Mouse (Mus musculus) midbrain, embryonic 12.5 days (tissue): Measurements from ENCODE around the gene Mrnip. TPM values are rescaled to one million over a fixed set of nuclear protein-coding genes. Genes with fewer than 3 reads are reported as not detected.

Experiments
- ATAC-seq: fragments of 200-750 bp; cut with Nextera tagmentation; 2 replicates; pipeline ENCODE4 v1.8.0; 2017; ENCODE audit warnings: low read depth, moderate TSS enrichment, moderate library complexity; ENCODE audit not compliant: low FRiP score
- H3K27ac ChIP-seq: fragments of 300-500 bp; sonication (generic); replicated peaks from 2 replicates; pipeline ENCODE4 v1.5.1; 2016; ENCODE audit warnings: mild to moderate bottlenecking
- H3K27me3 ChIP-seq: fragments of 300-500 bp; sonication (generic); 2 replicates; pipeline ENCODE4 v1.6.1; 2016; ENCODE audit warnings: mild to moderate bottlenecking
- H3K36me3 ChIP-seq: fragments of 300-500 bp; sonication (generic); 2 replicates; pipeline ENCODE4 v1.6.1; 2016
- H3K4me1 ChIP-seq: fragments of 300-500 bp; sonication (generic); 2 replicates; pipeline ENCODE4 v1.6.1; 2016
- H3K4me2 ChIP-seq: fragments of 300-500 bp; sonication (generic); replicated peaks from 2 replicates; pipeline ENCODE4 v1.6.1; 2016; ENCODE audit warnings: mild to moderate bottlenecking, moderate library complexity
- H3K4me3 ChIP-seq: fragments of 300-500 bp; sonication (generic); 2 replicates; pipeline ENCODE4 v1.5.1; 2016; ENCODE audit warnings: mild to moderate bottlenecking
- H3K9ac ChIP-seq: fragments of 300-500 bp; sonication (generic); replicated peaks from 2 replicates; pipeline ENCODE4 v1.6.1; 2016; ENCODE audit warnings: mild to moderate bottlenecking, moderate library complexity
- H3K9me3 ChIP-seq: fragments of 300-500 bp; sonication (generic); 2 replicates; pipeline ENCODE4 v1.6.1; 2016; ENCODE audit warnings: mild to moderate bottlenecking
- WGBS: fragments of 180-500 bp; shearing (Covaris S2); methylation state at CpG from one replicate; pipeline ENCODE4 v1.1.7; 2016; 5-methylcytosine and 5-hydroxymethylcytosine counted together
- polyA plus RNA-seq: library from polyadenylated mRNA; unstranded; fragments of >200 nt; fragmentation: Nextera tagmentation; extraction: Ambion mirVana; gene quantifications from 2 replicates; pipeline ENCODE4 v1.2.1, GENCODE M21; 2016

The Mrnip gene
- polyA plus RNA-seq, 1 experiment from 2014 or later = 23.3 TPM

- Histone ChIP-seq H3K4me2 (peak overlapping the region; percentile 62), H3K4me1 (peaks cover 7% of the 10 kb centered on the region), H3K27me3 (no peaks in the 10 kb centered on the region), H3K9ac (peak overlapping the region; percentile 87), H3K36me3 (peaks cover 28% of the 10 kb centered on the region), H3K27ac (peak overlapping the region; percentile 95), H3K9me3 (no peaks in the 10 kb centered on the region), H3K4me3 (peak overlapping the region; percentile 92)
- under 1% methylated on average over 24 of the region's 24 CpGs for WGBS
- peak; percentile 94 for ATAC-seq
Measured at GRCm38 (mm10) chr11:50210101-50210504, 35.9 kb downstream of the Mrnip start.

- Histone ChIP-seq H3K4me3 (peak within 1 kb of the TSS; percentile 92), H3K9me3 (no peaks in the 10 kb centered on the region), H3K27ac (peak within 1 kb of the TSS; percentile 95), H3K9ac (peak within 1 kb of the TSS; percentile 87), H3K36me3 (peaks cover 23% of the 10 kb centered on the region), H3K4me1 (peaks cover 8% of the 10 kb centered on the region), H3K4me2 (peak within 1 kb of the TSS; percentile 62), H3K27me3 (no peaks in the 10 kb centered on the region)
- ATAC-seq = peak; percentile 87
- WGBS = under 1% methylated on average over 47 of the region's 48 CpGs
Measured at GRCm38 (mm10) chr11:50210505-50211151, 36.4 kb downstream of the Mrnip start, which contains the start of the genes Sqstm1 and Mgat4b. Gene Sqstm1 (minus strand): TSS chr11:50210827. Gene Mgat4b (plus strand): TSS chr11:50210890.

- Histone ChIP-seq H3K4me1 (peaks cover 15% of the 10 kb centered on the region), H3K4me2 (peak overlapping the region; percentile 62), H3K36me3 (peaks cover 14% of the 10 kb centered on the region), H3K27ac (no peak overlapping the region), H3K9me3 (no peaks in the 10 kb centered on the region), H3K4me3 (peak overlapping the region; percentile 92; the same call in 1 of the 2 replicates), H3K27me3 (peaks cover 3% of the 10 kb centered on the region; the same call in 1 of the 2 replicates), H3K9ac (no peak overlapping the region)
- 82% methylated on average over 3 of the region's 3 CpGs for WGBS
- ATAC-seq = no peak
Measured at GRCm38 (mm10) chr11:50211322-50212059, 37.2 kb downstream of the Mrnip start.

- Histone ChIP-seq H3K9me3 (no peaks in the 10 kb centered on the region), H3K27ac (no peak overlapping the region), H3K27me3 (peaks cover 4% of the 10 kb centered on the region; the same call in 1 of the 2 replicates), H3K9ac (no peak overlapping the region), H3K36me3 (peaks cover 7% of the 10 kb centered on the region), H3K4me2 (no peak overlapping the region), H3K4me1 (peaks cover 15% of the 10 kb centered on the region), H3K4me3 (no peak overlapping the region)
- no peak for ATAC-seq
- 77% methylated on average over 3 of the region's 3 CpGs for WGBS
Measured at GRCm38 (mm10) chr11:50212060-50212739, 38.0 kb downstream of the Mrnip start.

- WGBS = 63% methylated on average over 11 of the region's 11 CpGs
- no peak overlapping the region for H3K27ac ChIP-seq
- H3K4me3 ChIP-seq = no peak overlapping the region
- H3K4me1 ChIP-seq = peaks cover 15% of the 10 kb centered on the region
- peaks cover 4% of the 10 kb centered on the region; the same call in 1 of the 2 replicates for H3K27me3 ChIP-seq
- no peak overlapping the region for H3K4me2 ChIP-seq
- H3K9ac ChIP-seq = no peak overlapping the region
- no peak for ATAC-seq
- H3K9me3 ChIP-seq = no peaks in the 10 kb centered on the region
- H3K36me3 ChIP-seq = no peaks in the 10 kb centered on the region
Measured at GRCm38 (mm10) chr11:50212848-50213758, 38.9 kb downstream of the Mrnip start.

GRCm38 (mm10) chr11:50214631-50215030 is 40.4 kb downstream of the Mrnip start:
- Histone ChIP-seq H3K9ac (no peak overlapping the region), H3K4me3 (no peak overlapping the region), H3K27ac (no peak overlapping the region), H3K4me1 (peaks cover 8% of the 10 kb centered on the region; the same call in 1 of the 2 replicates), H3K4me2 (no peak overlapping the region), H3K27me3 (peaks cover 4% of the 10 kb centered on the region; the same call in 1 of the 2 replicates), H3K36me3 (no peaks in the 10 kb centered on the region), H3K9me3 (no peaks in the 10 kb centered on the region)
- 89% methylated on average over 6 of the region's 6 CpGs for WGBS
- no peak for ATAC-seq

- Histone ChIP-seq H3K36me3 (no peaks in the 10 kb centered on the region), H3K27me3 (peaks cover 4% of the 10 kb centered on the region; the same call in 1 of the 2 replicates), H3K4me3 (no peak overlapping the region), H3K9ac (no peak overlapping the region), H3K9me3 (no peaks in the 10 kb centered on the region), H3K4me1 (peaks cover 8% of the 10 kb centered on the region; the same call in 1 of the 2 replicates), H3K4me2 (no peak overlapping the region), H3K27ac (no peak overlapping the region)
- WGBS = 23% methylated on average over 9 of the region's 9 CpGs
- ATAC-seq = no peak
Measured at GRCm38 (mm10) chr11:50215633-50216032, 41.4 kb downstream of the Mrnip start.

GRCm38 (mm10) chr11:50216724-50217366 is 42.6 kb downstream of the Mrnip start:
- no peak overlapping the region for H3K4me3 ChIP-seq
- WGBS = 76% methylated on average over 4 of the region's 4 CpGs
- peaks cover 8% of the 10 kb centered on the region; the same call in 1 of the 2 replicates for H3K4me1 ChIP-seq
- H3K9me3 ChIP-seq = no peaks in the 10 kb centered on the region
- peaks cover 4% of the 10 kb centered on the region; the same call in 1 of the 2 replicates for H3K27me3 ChIP-seq
- ATAC-seq = no peak
- no peak overlapping the region for H3K4me2 ChIP-seq
- no peak overlapping the region for H3K27ac ChIP-seq
- no peaks in the 10 kb centered on the region for H3K36me3 ChIP-seq
- no peak overlapping the region for H3K9ac ChIP-seq

- no peak for ATAC-seq
- Histone ChIP-seq H3K4me3 (no peak overlapping the region), H3K27ac (no peak overlapping the region), H3K36me3 (no peaks in the 10 kb centered on the region), H3K9ac (0 out of 2 replicates have a peak overlapping the region, but pooled peaks have one; percentile 5), H3K4me2 (no peak overlapping the region), H3K9me3 (no peaks in the 10 kb centered on the region), H3K4me1 (peaks cover 8% of the 10 kb centered on the region), H3K27me3 (peaks cover 4% of the 10 kb centered on the region; the same call in 1 of the 2 replicates)
- 41% methylated on average over 4 of the region's 4 CpGs for WGBS
Measured at GRCm38 (mm10) chr11:50217811-50218210, 43.6 kb downstream of the Mrnip start.

- no peak for ATAC-seq
- peaks cover 8% of the 10 kb centered on the region; the same call in 1 of the 2 replicates for H3K27me3 ChIP-seq
- no peak overlapping the region for H3K4me3 ChIP-seq
- H3K4me2 ChIP-seq = no peak overlapping the region
- no peak overlapping the region for H3K27ac ChIP-seq
- H3K36me3 ChIP-seq = no peaks in the 10 kb centered on the region
- peaks cover 16% of the 10 kb centered on the region for H3K4me1 ChIP-seq
- H3K9ac ChIP-seq = 0 out of 2 replicates have a peak overlapping the region, but pooled peaks have one; percentile 15
- H3K9me3 ChIP-seq = no peaks in the 10 kb centered on the region
- 52% methylated on average over 2 of the region's 2 CpGs for WGBS
Measured at GRCm38 (mm10) chr11:50219833-50220232, 45.6 kb downstream of the Mrnip start.
